Mouse (Mus musculus) lung, adult 2 months (tissue): Measurements from ENCODE around the gene Gm14409.
"Not testable (repeated sequence)": the region's sequence is repeated elsewhere in the genome, so short reads cannot be mapped to it uniquely, and the experiment has no call there.

Experiments used
- CTCF ChIP-seq: fragments of 200-500 bp; IDR thresholded peaks from 2 replicates; pipeline ENCODE4 v1.5.1; 2011; ENCODE audit warnings: mild to moderate bottlenecking, low read length, control low read depth; ENCODE audit not compliant: insufficient read depth
- POLR2A ChIP-seq: fragments of 200-500 bp; IDR thresholded peaks from 2 replicates; pipeline ENCODE4 v1.6.1; 2011; ENCODE audit warnings: low read depth, mild to moderate bottlenecking, control low read depth, low read length, borderline replicate concordance; ENCODE audit errors: extremely low read depth

DNA sequence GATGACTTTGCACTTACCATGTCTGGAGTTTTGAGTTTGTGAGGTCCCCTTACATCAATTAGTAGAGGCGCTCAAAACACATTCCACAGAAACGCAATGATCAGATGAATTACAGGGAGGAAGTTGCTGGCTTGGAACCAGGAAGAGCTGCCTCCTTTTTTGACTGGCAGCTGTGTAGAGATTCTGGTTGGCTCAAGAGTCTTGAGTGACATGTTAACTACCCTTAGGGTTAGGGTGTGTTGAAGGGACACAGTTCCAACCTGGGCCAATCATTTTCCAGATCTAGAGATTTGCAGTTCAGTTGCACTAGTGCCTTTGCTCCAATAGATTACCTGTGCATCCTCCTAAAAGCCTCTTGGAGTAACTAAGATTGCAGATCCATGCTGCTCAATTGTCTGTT is 5.4 kb upstream of the Gm14409 start:
- not testable (repeated sequence) for TF ChIP-seq CTCF, POLR2A
